8 mouse cellular contexts compared by ENCODE assay signal in the genomic region with DNA sequence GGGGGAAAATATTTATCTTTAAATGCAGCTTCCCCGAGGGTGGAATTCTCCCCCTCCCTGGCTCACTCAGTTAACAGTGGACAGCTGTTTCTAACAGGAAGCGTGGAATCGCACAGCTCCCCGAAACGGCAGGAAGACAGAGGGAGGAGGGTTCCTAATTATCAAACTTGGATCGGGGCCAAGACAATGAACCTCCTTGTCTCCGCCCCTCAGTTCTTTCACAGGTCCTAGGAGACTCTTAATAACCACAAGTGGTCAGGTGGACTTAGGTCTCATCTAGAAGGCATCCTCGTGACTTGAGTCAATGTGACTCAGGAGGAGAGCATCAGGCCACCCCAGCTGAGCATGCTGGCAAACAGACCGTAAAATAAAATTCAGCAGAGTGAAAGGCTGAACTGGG. TPM values are rescaled to one million over a fixed set of nuclear protein-coding genes. Genes with fewer than 3 reads are reported as not detected.
DNase-seq lines count a peak whose midpoint lies in the region; ATAC-seq lines count a peak whose summit lies in the region.

No protein-coding gene starts in this region.

- peaks cover 16% of the 10 kb centered on the region for H3K4me1 ChIP-seq in forebrain, embryonic 13.5 days

- H3K4me2 ChIP-seq in forebrain, embryonic 13.5 days = peak overlapping the region; percentile 37

- peak overlapping the region; percentile 52 for H3K27ac ChIP-seq in forebrain, embryonic 13.5 days

- H3K9ac ChIP-seq in forebrain, embryonic 13.5 days = peak overlapping the region; percentile 37

- ATAC-seq in forebrain, embryonic 13.5 days = peak; percentile 51; the same call in 1 of the 2 replicates
- peak; percentile 72 for ATAC-seq in megakaryocyte-erythroid progenitor cell, adult 5-6 weeks (replicated peaks; ENCODE audit: low FRiP score, low TSS enrichment, poor library complexity, severe bottlenecking)

- WGBS in forebrain, embryonic 13.5 days = 2% methylated on average over 9 of the region's 9 CpGs

- no peaks in the 10 kb centered on the region for H3K9me3 ChIP-seq in forebrain, embryonic 13.5 days (replicated peaks)

- no peaks in the 10 kb centered on the region for H3K27me3 ChIP-seq in forebrain, embryonic 13.5 days

- no peak overlapping the region for H3K4me3 ChIP-seq in forebrain, embryonic 13.5 days

- no peaks in the 10 kb centered on the region for H3K36me3 ChIP-seq in forebrain, embryonic 13.5 days (ENCODE audit: poor library complexity, severe bottlenecking)

- peak; percentile 64 to 77 for DNase-seq in cerebellum, postnatal 10 days
- DNase-seq in cerebellum, adult 11 months = no peak
- DNase-seq in heart, postnatal 4 days = peak; percentile 62
- DNase-seq in layer of hippocampus, adult 9-11 months = peak; percentile 39
- DNase-seq in thymus, postnatal 10 days (ENCODE audit: low spot score in 2 of 2) = no peak
- DNase-seq in testis, postnatal 10 days (ENCODE audit: low spot score) = no peak

RNA-seq across cellular contexts. Expression of a gene that starts 8.7 kb away (rescaled TPM):
- 26.1 and 32.9 TPM in 2 replicates for polyA plus RNA-seq in forebrain, embryonic 13.5 days (2015; fragmentation: Nextera tagmentation; extraction: Ambion mirVana)
- 10 to 100 TPM; 70.0 to 72.5 TPM for total RNA-seq in heart, postnatal 4 days (2021)
- 36.1 and 47.6 TPM in 2 replicates for total RNA-seq in megakaryocyte-erythroid progenitor cell, adult 5-6 weeks (2014; fragmentation: Nextera tagmentation)
- 7.7 and 17.1 TPM in 2 replicates for total RNA-seq in megakaryocyte-erythroid progenitor cell, adult 5-6 weeks (2017)

RNA-seq across cellular contexts. Expression of a gene that starts 36.2 kb away (rescaled TPM):
- polyA plus RNA-seq in forebrain, embryonic 13.5 days (2015; fragmentation: Nextera tagmentation; extraction: Ambion mirVana) = 1,143 and 1,198 TPM in 2 replicates
- 100 to 1,000 TPM; 303 to 307 TPM for total RNA-seq in heart, postnatal 4 days (2021)
- total RNA-seq in megakaryocyte-erythroid progenitor cell, adult 5-6 weeks (2014; fragmentation: Nextera tagmentation) = 203 and 216 TPM in 2 replicates
- total RNA-seq in megakaryocyte-erythroid progenitor cell, adult 5-6 weeks (2017) = 136 and 155 TPM in 2 replicates

Comparison
In these comparisons a context has a peak if more than half of its experiments do, and no peak if none do; other contexts are left out.
1. DNase-seq: peak in cerebellum, postnatal 10 days (2 of 2), heart, postnatal 4 days (single experiment) and layer of hippocampus, adult 9-11 months (single experiment); none in cerebellum, adult 11 months (single experiment), thymus, postnatal 10 days (0 of 2) and testis, postnatal 10 days (single experiment).